In the genomic region with DNA sequence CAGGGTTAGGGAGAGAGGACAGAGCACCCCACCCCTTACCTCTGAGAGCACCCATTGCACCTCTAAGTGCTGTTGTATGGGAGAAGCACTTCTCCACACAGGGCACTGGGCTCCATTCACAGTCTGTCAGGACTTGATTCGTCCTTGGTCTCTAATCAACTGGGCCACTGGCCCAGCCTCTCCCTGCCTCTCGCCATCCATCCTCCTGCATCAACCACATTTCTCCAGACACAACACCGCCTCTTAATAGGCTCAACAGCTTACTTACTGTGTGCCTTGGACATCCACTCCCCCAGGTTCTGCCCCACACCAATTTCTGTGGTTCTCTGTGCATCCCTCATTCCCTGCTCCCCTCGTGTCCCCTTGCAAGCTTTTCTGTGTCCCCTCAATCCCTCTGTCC, we compare ENCODE assay signal across 11 mouse cellular contexts.
DNase-seq lines count a peak whose midpoint lies in the region; ATAC-seq and TF ChIP-seq lines count a peak whose summit lies in the region.
"Had no signal": no experiment of that assay in that cellular context is flagged by ENCODE, and none has a peak within 500 bp of the region (broad histone marks: within the 10 kb centered on the region; RNA-seq: fewer than 3 reads in every experiment).

No protein-coding gene starts in this region.

- 92% methylated on average over 4 of the region's 4 CpGs for WGBS in heart, adult 2 months
- whole genome bisulfite sequencing in liver, adult 2 months: 93% methylated on average over 4 of the region's 4 CpGs
- WGBS in embryonic facial prominence, embryonic 11.5 days: 83% methylated on average over 4 of the region's 4 CpGs
- 55% methylated on average over 4 of the region's 4 CpGs for WGBS in liver, embryonic 15.5 days (ENCODE audit: insufficient replicate concordance)

- no peak for TF ChIP-seq CTCF in heart, adult 2 months (IDR thresholded peaks at IDR 0.05)
- TF ChIP-seq CTCF in liver, adult 2 months (IDR thresholded peaks at IDR 0.05; ENCODE audit: low read depth, low read length): no peak

- no peak for DNase-seq in heart, adult 2 months
- no peak for DNase-seq in heart, postnatal 14 days
- no peak for DNase-seq in liver, adult 2 months (ENCODE audit: extremely low read depth, low read depth, low spot score)
- DNase-seq in liver: no peak
- DNase-seq in embryonic facial prominence, embryonic 11.5 days (ENCODE audit: low spot score): no peak
- DNase-seq in left cerebral cortex, postnatal 4 days: no peak
- no peak for DNase-seq in left cerebral cortex, postnatal 10 days (ENCODE audit: extremely low spot score in 1 of 2, low spot score in 2 of 2)
- DNase-seq: gastrocnemius, postnatal 25 days; spleen, adult 18-20 months; thymus, postnatal 36 days had no signal

- no peaks in the 10 kb centered on the region for H3K27me3 ChIP-seq in heart, adult 2 months (ENCODE audit: control insufficient read depth, insufficient read depth, low read length)
- no peaks in the 10 kb centered on the region for H3K27me3 ChIP-seq in liver, adult 2 months (ENCODE audit: control insufficient read depth, insufficient read depth, low read length)
- H3K27me3 ChIP-seq in embryonic facial prominence, embryonic 11.5 days (ENCODE audit: control insufficient read depth, insufficient read depth, low read length): no peaks in the 10 kb centered on the region
- no peaks in the 10 kb centered on the region for H3K27me3 ChIP-seq in liver, embryonic 15.5 days

- TF ChIP-seq EP300 in heart, adult 2 months (IDR thresholded peaks at IDR 0.05; ENCODE audit: insufficient read depth, low read depth, low read length): no peak

- peak overlapping the region; percentile 78 for H3K27ac ChIP-seq in heart, adult 2 months
- peak overlapping the region; percentile 19 for H3K27ac ChIP-seq in liver, adult 2 months (replicated peaks; ENCODE audit: insufficient read depth, low read depth, low read length)
- H3K27ac ChIP-seq in embryonic facial prominence, embryonic 11.5 days (replicated peaks; ENCODE audit: low read depth, low read length): peak overlapping the region; percentile 72; the same call in 1 of the 2 replicates
- H3K27ac ChIP-seq in liver, embryonic 15.5 days (replicated peaks): peak overlapping the region; percentile 77

- no peaks in the 10 kb centered on the region for H3K36me3 ChIP-seq in heart, adult 2 months (ENCODE audit: control insufficient read depth, insufficient read depth, low read length)
- H3K36me3 ChIP-seq in liver, adult 2 months (ENCODE audit: control insufficient read depth, insufficient read depth, low read length): no peaks in the 10 kb centered on the region
- H3K36me3 ChIP-seq in embryonic facial prominence, embryonic 11.5 days (replicated peaks; ENCODE audit: control insufficient read depth, insufficient read depth, low read depth, low read length): no peaks in the 10 kb centered on the region
- no peaks in the 10 kb centered on the region for H3K36me3 ChIP-seq in liver, embryonic 15.5 days (replicated peaks)

- no peak overlapping the region for H3K4me2 ChIP-seq in embryonic facial prominence, embryonic 11.5 days (ENCODE audit: low read depth, low read length)
- H3K4me2 ChIP-seq in liver, embryonic 15.5 days: no peak overlapping the region

- TF ChIP-seq POLR2A in heart, adult 2 months (IDR thresholded peaks at IDR 0.05; ENCODE audit: insufficient read depth, low read depth, low read length): no peak
- TF ChIP-seq POLR2A in liver, adult 2 months (IDR thresholded peaks at IDR 0.05; ENCODE audit: extremely low read depth, insufficient read depth, low read length): no peak

- H3K9ac ChIP-seq in heart, adult 2 months (ENCODE audit: low read depth, low read length): no peak overlapping the region
- no peak overlapping the region for H3K9ac ChIP-seq in liver, adult 2 months (ENCODE audit: low read depth, low read length)
- H3K9ac ChIP-seq in embryonic facial prominence, embryonic 11.5 days (replicated peaks; ENCODE audit: low read length): no peak overlapping the region
- no peak overlapping the region for H3K9ac ChIP-seq in liver, embryonic 15.5 days

- no peaks in the 10 kb centered on the region for H3K9me3 ChIP-seq in embryonic facial prominence, embryonic 11.5 days (replicated peaks; ENCODE audit: control insufficient read depth, low read length)
- H3K9me3 ChIP-seq in liver, embryonic 15.5 days (replicated peaks): no peaks in the 10 kb centered on the region

- ATAC-seq in embryonic facial prominence, embryonic 11.5 days (replicated peaks; ENCODE audit: insufficient number of reproducible peaks, low FRiP score, low TSS enrichment, low read depth): no peak
- ATAC-seq in liver, embryonic 15.5 days (ENCODE audit: insufficient read depth): no peak

- peaks cover 21% of the 10 kb centered on the region for H3K4me1 ChIP-seq in heart, adult 2 months (ENCODE audit: control insufficient read depth, insufficient read depth, low read length)
- H3K4me1 ChIP-seq in liver, adult 2 months (ENCODE audit: control insufficient read depth, insufficient read depth, low read length): peaks cover 10% of the 10 kb centered on the region
- peaks cover 3% of the 10 kb centered on the region; the same call in 1 of the 2 replicates for H3K4me1 ChIP-seq in embryonic facial prominence, embryonic 11.5 days (ENCODE audit: control insufficient read depth, insufficient read depth, low read length)
- H3K4me1 ChIP-seq in liver, embryonic 15.5 days (replicated peaks): peaks cover 28% of the 10 kb centered on the region

- intact Hi-C loops in heart, adult 2 months (cut with DNase I): no loop called here
- intact Hi-C loops in heart, postnatal 14 days (cut with DNase I): no loop called here
- intact Hi-C loops in left cerebral cortex, postnatal 4 days (cut with DNase I): no loop called here
- intact Hi-C loops in left cerebral cortex, postnatal 10 days (cut with DNase I): no loop called here

- H3K79me2 ChIP-seq in heart, adult 2 months (replicated peaks; ENCODE audit: control insufficient read depth, insufficient read depth, low read length): no peaks in the 10 kb centered on the region
- H3K79me2 ChIP-seq in liver, adult 2 months (ENCODE audit: control insufficient read depth, insufficient read depth, low read length): no peaks in the 10 kb centered on the region

- no peak overlapping the region for H3K4me3 ChIP-seq in heart, adult 2 months
- no peak overlapping the region for H3K4me3 ChIP-seq in liver, adult 2 months (ENCODE audit: insufficient read depth, low read depth, low read length)
- no peak overlapping the region for H3K4me3 ChIP-seq in embryonic facial prominence, embryonic 11.5 days (ENCODE audit: low read depth, low read length)
- H3K4me3 ChIP-seq in liver, embryonic 15.5 days (replicated peaks): no peak overlapping the region

Comparison
In these comparisons a context has a peak if more than half of its experiments do, and no peak if none do; other contexts are left out.
1. H3K27ac ChIP-seq: peak in every context shown above with its lines; median percentile 78 in heart, adult 2 months; 77 in liver, embryonic 15.5 days; 72 in embryonic facial prominence, embryonic 11.5 days; 19 in liver, adult 2 months.